Mouse (Mus musculus) C2C12 (cell line): ENCODE data around the gene Rundc1.

ENCODE experiments used
- CEBPB ChIP-seq: IDR thresholded peaks from one replicate; pipeline ENCODE4 v1.6.1; 2011; ENCODE audit warnings: low read depth, mild to moderate bottlenecking, control low read depth, moderate library complexity
- CTCF ChIP-seq: IDR thresholded peaks from one replicate; pipeline ENCODE4 v1.5.1; 2011; ENCODE audit not compliant: control insufficient read depth, insufficient read depth, insufficient read length
- MAX ChIP-seq: IDR thresholded peaks from one replicate; pipeline ENCODE4 v1.6.1; 2011; ENCODE audit warnings: mild to moderate bottlenecking, control low read depth
- MYOD1 ChIP-seq: IDR thresholded peaks from one replicate; pipeline ENCODE4 v1.6.1; 2011; ENCODE audit warnings: low read depth; ENCODE audit not compliant: control insufficient read depth, insufficient read length
- MYOG ChIP-seq: IDR thresholded peaks from one replicate; pipeline ENCODE4 v1.6.1; 2011; ENCODE audit not compliant: control insufficient read depth, insufficient read length; ENCODE audit errors: extremely low read depth
- USF1 ChIP-seq: IDR thresholded peaks from one replicate; pipeline ENCODE4 v1.6.1; 2011; ENCODE audit warnings: low read depth, mild to moderate bottlenecking, control low read depth, moderate library complexity

DNA sequence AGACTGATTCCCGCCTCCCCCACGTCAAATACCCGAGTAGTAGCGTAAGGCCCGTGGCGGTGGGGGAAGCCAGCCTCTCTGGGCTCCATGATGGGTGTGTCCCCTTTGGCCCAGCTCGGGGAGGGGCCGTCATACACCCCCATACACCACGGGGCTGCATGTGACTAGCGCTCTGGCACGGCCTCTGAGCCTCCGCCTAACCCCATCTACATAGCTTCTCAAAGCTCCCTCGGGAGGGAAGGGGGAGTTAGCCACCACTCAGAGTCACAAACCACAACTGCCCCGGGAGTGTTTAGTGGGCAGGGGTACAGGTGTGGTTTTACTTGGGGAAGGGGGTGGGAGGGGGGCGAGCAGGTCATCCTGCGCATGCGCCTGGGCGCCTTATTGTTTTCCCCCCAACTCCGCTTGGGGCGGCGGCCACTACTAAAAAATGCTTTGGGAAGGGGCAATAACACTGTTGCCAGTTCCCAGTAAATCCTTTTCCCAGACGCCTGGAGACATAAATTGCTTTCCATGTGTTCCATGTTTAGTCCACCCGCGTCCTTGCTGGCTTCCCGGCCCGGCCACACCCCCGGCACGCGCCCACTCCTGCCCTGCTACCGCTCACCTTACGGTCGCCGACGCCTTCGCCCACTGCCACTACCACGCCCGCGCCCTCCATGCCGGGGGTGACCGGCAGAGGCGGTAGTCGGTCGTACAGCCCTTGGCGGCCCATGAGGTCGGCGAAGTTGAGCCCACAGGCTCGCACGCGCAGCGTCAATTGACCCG, 40.4 kb downstream of the Rundc1 start:
- TF ChIP-seq CTCF (peak; percentile 7), CEBPB (no peak), MYOD1 (no peak), USF1 (peak; percentile 73), MAX (peak; percentile 34), MYOG (no peak)
